7 mouse cellular contexts compared by ENCODE assay signal in the genomic region with DNA sequence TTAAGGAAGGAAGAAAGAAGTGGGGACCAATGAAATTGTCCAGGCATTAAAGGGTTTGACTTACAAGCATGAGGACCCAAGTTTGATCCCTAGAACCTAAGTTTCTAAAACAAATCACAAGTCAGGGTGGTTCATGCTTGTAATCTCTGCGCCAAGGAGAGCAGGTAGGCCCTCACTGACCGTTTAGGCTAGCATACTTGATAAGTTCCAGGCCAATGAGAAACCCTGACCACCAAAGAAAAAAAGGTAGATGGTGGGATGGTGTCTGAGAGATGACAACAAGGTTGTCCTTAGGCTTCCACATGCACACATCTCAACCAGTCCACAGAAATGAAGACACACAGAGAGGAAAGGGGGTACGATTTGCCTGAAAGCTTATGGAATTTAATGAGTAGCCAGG. TPM values are rescaled to one million over a fixed set of nuclear protein-coding genes. Genes with fewer than 3 reads are reported as not detected.
DNase-seq lines count a peak whose midpoint lies in the region; ATAC-seq lines count a peak whose summit lies in the region.
"Not testable (repeated sequence)": the region's sequence is repeated elsewhere in the genome, so short reads cannot be mapped to it uniquely, and the experiment has no call there.

No protein-coding gene starts in this region.

- H3K9me3 ChIP-seq in limb, embryonic 15.5 days, result not testable (repeated sequence)
- H3K9me3 ChIP-seq in midbrain, embryonic 12.5 days, result peaks cover 29% of the 10 kb centered on the region; the same call in 1 of the 2 replicates

- ATAC-seq in frontal cortex, adult (ENCODE audit: low TSS enrichment), result peak; percentile 28; the same call in 1 of the 2 replicates
- peak; percentile 50; the same call in 1 of the 2 replicates for ATAC-seq in limb, embryonic 15.5 days (ENCODE audit: insufficient number of reproducible peaks, low FRiP score, low TSS enrichment, low read depth)
- 0 out of 2 replicates have a peak, but pooled peaks have one; percentile 10 for ATAC-seq in midbrain, embryonic 12.5 days (ENCODE audit: low FRiP score, low read depth)

- WGBS in limb, embryonic 15.5 days, result 87% methylated on average over 3 of the region's 3 CpGs
- 85% methylated on average over 3 of the region's 3 CpGs for WGBS in midbrain, embryonic 12.5 days

- not testable (repeated sequence) for H3K4me2 ChIP-seq in limb, embryonic 15.5 days; midbrain, embryonic 12.5 days (replicated peaks)

- not testable (repeated sequence) for H3K27me3 ChIP-seq in limb, embryonic 15.5 days; midbrain, embryonic 12.5 days

- not testable (repeated sequence) for H3K27ac ChIP-seq in limb, embryonic 15.5 days; midbrain, embryonic 12.5 days (replicated peaks)

- H3K9ac ChIP-seq in limb, embryonic 15.5 days; midbrain, embryonic 12.5 days (replicated peaks): not testable (repeated sequence)

- H3K4me3 ChIP-seq in limb, embryonic 15.5 days; midbrain, embryonic 12.5 days: not testable (repeated sequence)

- H3K36me3 ChIP-seq in limb, embryonic 15.5 days, result not testable (repeated sequence)
- peaks cover 24% of the 10 kb centered on the region; the same call in 1 of the 2 replicates for H3K36me3 ChIP-seq in midbrain, embryonic 12.5 days

- DNase-seq in adipocyte (ENCODE audit: low spot score), result peak; percentile 21
- peak; percentile 11 for DNase-seq in embryo, embryonic 11.5 days (ENCODE audit: low read depth, low spot score)
- peak; percentile 31 for DNase-seq in hindlimb bud, embryonic 11.5 days (ENCODE audit: extremely low spot score, low read depth, low spot score)
- DNase-seq in ovary, adult 18-20 months (ENCODE audit: low spot score), result peak; percentile 1

- not testable (repeated sequence) for H3K4me1 ChIP-seq in limb, embryonic 15.5 days; midbrain, embryonic 12.5 days

RNA-seq across cellular contexts. Expression of a gene that starts 39.7 kb away (rescaled TPM):
- 133 and 163 TPM in 2 replicates for polyA plus RNA-seq in limb, embryonic 15.5 days (2015; fragmentation: Nextera tagmentation; extraction: Ambion mirVana)
- 187 and 270 TPM in 2 replicates for polyA plus RNA-seq in midbrain, embryonic 12.5 days (2016; fragmentation: Nextera tagmentation; extraction: Ambion mirVana)
